Mouse (Mus musculus): ENCODE measurements around the gene Grin2b. TPM values are rescaled to one million over a fixed set of nuclear protein-coding genes. Genes with fewer than 3 reads are reported as not detected.

Grin2b gene
- total and polyA plus RNA-seq, 2 experiments: 0.01 to 0.09 TPM

DNA sequence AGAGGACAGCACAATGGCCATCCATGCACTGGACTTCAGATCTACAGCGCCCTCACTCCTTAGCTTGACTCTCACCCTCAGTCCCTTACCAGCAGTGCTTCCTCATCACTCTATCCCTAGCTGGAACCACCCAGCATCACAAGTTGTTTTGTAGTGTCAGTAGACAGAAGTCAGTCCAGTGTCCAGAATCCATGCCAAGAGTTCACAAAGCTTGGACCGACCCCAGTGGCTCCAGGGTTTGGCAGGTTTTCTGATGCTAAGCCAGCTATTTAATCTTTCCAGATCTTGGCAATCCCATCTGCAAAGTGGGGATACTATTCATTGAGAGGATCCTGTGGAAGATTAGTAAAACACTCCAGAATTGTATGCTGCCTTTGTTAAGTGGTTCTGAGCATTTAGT is 355.9 kb downstream of the Grin2b start:
- H3K4me1 ChIP-seq (ENCODE audit: control insufficient read depth, insufficient read depth, low read length): 0 out of 2 replicates have a peak, but pooled peaks cover 2% of the 10 kb centered on the region
- no peak overlapping the region for H3K4me3 ChIP-seq (ENCODE audit: insufficient read depth, low read depth, low read length)
- no peak overlapping the region for H3K27ac ChIP-seq (replicated peaks; ENCODE audit: insufficient read depth, low read depth, low read length)
- no peaks in the 10 kb centered on the region for H3K79me2 ChIP-seq (ENCODE audit: control insufficient read depth, insufficient read depth, low read length)
- TF ChIP-seq CTCF (IDR thresholded peaks at IDR 0.05; ENCODE audit: low read depth, low read length) (no peak), POLR2A (IDR thresholded peaks at IDR 0.05; ENCODE audit: extremely low read depth, insufficient read depth, low read length) (no peak)
- WGBS: 54% methylated on average over 2 of the region's 2 CpGs
- no peaks in the 10 kb centered on the region for H3K36me3 ChIP-seq (ENCODE audit: control insufficient read depth, insufficient read depth, low read length)
- no peaks in the 10 kb centered on the region for H3K27me3 ChIP-seq (ENCODE audit: control insufficient read depth, insufficient read depth, low read length)
- H3K9ac ChIP-seq (ENCODE audit: low read depth, low read length): no peak overlapping the region
- no peak for DNase-seq (ENCODE audit: extremely low read depth, low read depth, low spot score)

DNA sequence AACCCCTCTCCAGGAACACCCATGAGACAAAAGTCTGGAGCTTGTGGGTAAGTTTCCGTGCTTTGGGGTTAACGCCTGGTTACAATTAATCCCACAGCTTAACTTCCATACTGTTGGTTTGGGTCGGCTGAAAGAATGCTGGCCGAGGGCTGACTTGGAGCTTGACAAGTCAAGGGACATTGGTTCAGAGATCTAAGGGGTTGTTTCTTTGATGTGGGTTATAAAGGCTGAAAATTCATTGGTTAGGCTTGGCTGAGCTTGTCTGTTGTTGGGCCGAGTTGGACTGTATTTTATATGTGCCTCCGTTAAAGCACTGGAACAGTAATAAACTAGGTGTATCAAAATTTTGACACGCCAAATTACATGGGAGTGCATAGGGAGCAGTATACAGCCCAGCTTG is 359.6 kb downstream of the Grin2b start:
- Histone ChIP-seq H3K36me3 (ENCODE audit: control insufficient read depth, insufficient read depth, low read length) (no peaks in the 10 kb centered on the region), H3K79me2 (ENCODE audit: control insufficient read depth, insufficient read depth, low read length) (no peaks in the 10 kb centered on the region), H3K27ac (replicated peaks; ENCODE audit: insufficient read depth, low read depth, low read length) (no peak overlapping the region), H3K4me3 (ENCODE audit: insufficient read depth, low read depth, low read length) (no peak overlapping the region), H3K27me3 (ENCODE audit: control insufficient read depth, insufficient read depth, low read length) (no peaks in the 10 kb centered on the region), H3K9ac (ENCODE audit: low read depth, low read length) (no peak overlapping the region), H3K4me1 (ENCODE audit: control insufficient read depth, insufficient read depth, low read length) (0 out of 2 replicates have a peak, but pooled peaks cover 2% of the 10 kb centered on the region)
- whole genome bisulfite sequencing: 88% methylated on average over 7 of the region's 7 CpGs
- TF ChIP-seq CTCF (IDR thresholded peaks at IDR 0.05; ENCODE audit: low read depth, low read length) (no peak), POLR2A (IDR thresholded peaks at IDR 0.05; ENCODE audit: extremely low read depth, insufficient read depth, low read length) (no peak)
- DNase-seq (ENCODE audit: extremely low read depth, low read depth, low spot score): no peak

DNA sequence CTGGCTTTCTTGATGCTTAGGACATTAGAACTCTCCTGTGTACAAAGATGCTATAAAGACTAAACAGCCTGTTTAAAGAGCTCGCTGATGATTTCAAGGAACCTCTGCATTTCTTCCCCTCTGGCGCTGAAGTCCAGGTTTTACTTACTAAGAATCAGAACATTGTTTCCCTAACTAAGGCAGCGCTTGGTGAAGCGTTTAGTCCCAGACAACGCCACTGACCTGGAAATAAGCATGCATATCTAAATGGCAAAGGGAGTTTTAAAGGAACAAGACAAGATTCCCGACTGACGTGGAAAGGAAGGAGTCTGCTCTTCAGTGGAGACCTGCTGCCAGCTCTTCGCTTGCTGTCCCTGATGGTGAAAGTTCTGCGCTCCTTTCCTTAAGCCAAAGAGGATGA is 367.9 kb downstream of the Grin2b start:
- no peak overlapping the region for H3K9ac ChIP-seq (ENCODE audit: low read depth, low read length)
- no peak for TF ChIP-seq CTCF (IDR thresholded peaks at IDR 0.05; ENCODE audit: low read depth, low read length)
- TF ChIP-seq POLR2A (IDR thresholded peaks at IDR 0.05; ENCODE audit: extremely low read depth, insufficient read depth, low read length): no peak
- no peak for DNase-seq (ENCODE audit: extremely low read depth, low read depth, low spot score)
- no peaks in the 10 kb centered on the region for H3K4me1 ChIP-seq (ENCODE audit: control insufficient read depth, insufficient read depth, low read length)
- H3K27ac ChIP-seq (replicated peaks; ENCODE audit: insufficient read depth, low read depth, low read length): no peak overlapping the region
- H3K36me3 ChIP-seq (ENCODE audit: control insufficient read depth, insufficient read depth, low read length): no peaks in the 10 kb centered on the region
- 89% methylated on average over 9 of the region's 9 CpGs for WGBS
- H3K27me3 ChIP-seq (ENCODE audit: control insufficient read depth, insufficient read depth, low read length): no peaks in the 10 kb centered on the region
- H3K4me3 ChIP-seq (ENCODE audit: insufficient read depth, low read depth, low read length): no peak overlapping the region
- H3K79me2 ChIP-seq (ENCODE audit: control insufficient read depth, insufficient read depth, low read length): no peaks in the 10 kb centered on the region

DNA sequence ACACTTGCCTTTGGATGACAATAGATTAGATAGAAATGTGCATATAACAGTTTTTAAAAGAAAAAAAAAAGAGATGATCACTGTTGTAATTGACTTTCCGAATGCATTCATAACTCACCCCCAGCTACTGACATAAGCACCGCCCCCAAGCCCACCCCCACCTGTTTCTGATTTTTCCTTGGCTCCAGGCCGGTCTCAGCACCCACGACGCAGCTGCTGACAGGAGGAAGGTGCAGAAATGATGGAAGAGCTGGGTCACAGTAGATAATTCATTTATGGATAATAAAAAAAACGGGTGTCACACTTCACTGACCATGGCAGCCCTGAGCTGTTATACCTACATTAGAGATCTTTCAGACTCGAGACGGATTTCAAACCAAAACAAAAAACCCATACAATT is 373.4 kb downstream of the Grin2b start:
- no peak overlapping the region for H3K4me3 ChIP-seq (ENCODE audit: insufficient read depth, low read depth, low read length)
- no peaks in the 10 kb centered on the region for H3K36me3 ChIP-seq (ENCODE audit: control insufficient read depth, insufficient read depth, low read length)
- 86% methylated on average over 8 of the region's 8 CpGs for WGBS
- no peak overlapping the region for H3K27ac ChIP-seq (replicated peaks; ENCODE audit: insufficient read depth, low read depth, low read length)
- H3K9ac ChIP-seq (ENCODE audit: low read depth, low read length): no peak overlapping the region
- no peaks in the 10 kb centered on the region for H3K79me2 ChIP-seq (ENCODE audit: control insufficient read depth, insufficient read depth, low read length)
- DNase-seq (ENCODE audit: extremely low read depth, low read depth, low spot score): no peak
- TF ChIP-seq POLR2A (IDR thresholded peaks at IDR 0.05; ENCODE audit: extremely low read depth, insufficient read depth, low read length) (no peak), CTCF (IDR thresholded peaks at IDR 0.05; ENCODE audit: low read depth, low read length) (no peak)
- H3K27me3 ChIP-seq (ENCODE audit: control insufficient read depth, insufficient read depth, low read length): no peaks in the 10 kb centered on the region
- H3K4me1 ChIP-seq (ENCODE audit: control insufficient read depth, insufficient read depth, low read length): no peaks in the 10 kb centered on the region

DNA sequence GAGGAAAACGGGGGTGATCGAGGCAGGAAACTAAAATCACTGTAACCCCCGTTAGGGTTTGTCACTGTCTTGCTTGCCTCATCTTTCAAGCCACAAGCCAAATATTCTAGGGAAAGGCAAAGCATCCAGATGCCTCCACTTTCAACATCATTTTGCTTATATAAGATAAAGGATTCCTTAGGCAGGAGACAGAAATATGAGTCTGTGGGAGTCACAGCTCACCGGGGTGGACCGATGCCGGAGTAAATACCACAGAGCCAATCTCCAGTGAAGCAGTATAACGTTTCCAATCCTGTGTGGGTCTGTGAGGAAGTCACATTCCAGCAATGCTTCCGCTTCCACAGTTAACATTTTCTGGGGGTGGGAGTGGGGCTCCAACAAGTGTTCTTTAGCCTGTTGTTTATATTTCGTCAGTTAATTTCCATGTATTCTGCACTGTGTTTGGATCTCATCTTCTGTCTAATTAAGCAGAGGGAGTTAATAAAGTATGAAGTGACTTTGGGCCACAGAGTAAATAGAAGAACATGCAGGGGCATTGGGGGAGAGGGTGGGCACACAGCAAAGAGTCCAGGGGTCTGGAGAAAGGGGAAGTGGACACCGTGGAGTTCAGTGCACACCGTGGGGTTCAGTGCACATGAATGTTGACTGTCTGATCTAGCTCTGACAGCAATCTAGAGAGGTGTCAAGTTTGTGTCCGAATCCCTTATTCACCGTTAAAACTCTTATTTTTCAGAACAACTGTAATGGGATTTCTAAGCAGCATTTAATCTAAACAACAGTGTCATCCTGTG is 374.9 kb downstream of the Grin2b start:
- H3K27me3 ChIP-seq (ENCODE audit: control insufficient read depth, insufficient read depth, low read length): no peaks in the 10 kb centered on the region
- no peak for TF ChIP-seq POLR2A (IDR thresholded peaks at IDR 0.05; ENCODE audit: extremely low read depth, insufficient read depth, low read length)
- TF ChIP-seq CTCF (IDR thresholded peaks at IDR 0.05; ENCODE audit: low read depth, low read length): no peak
- no peaks in the 10 kb centered on the region for H3K4me1 ChIP-seq (ENCODE audit: control insufficient read depth, insufficient read depth, low read length)
- H3K79me2 ChIP-seq (ENCODE audit: control insufficient read depth, insufficient read depth, low read length): no peaks in the 10 kb centered on the region
- no peak overlapping the region for H3K4me3 ChIP-seq (ENCODE audit: insufficient read depth, low read depth, low read length)
- no peaks in the 10 kb centered on the region for H3K36me3 ChIP-seq (ENCODE audit: control insufficient read depth, insufficient read depth, low read length)
- WGBS: 75% methylated on average over 13 of the region's 13 CpGs
- DNase-seq (ENCODE audit: extremely low read depth, low read depth, low spot score): no peak
- no peak overlapping the region for H3K27ac ChIP-seq (replicated peaks; ENCODE audit: insufficient read depth, low read depth, low read length)
- H3K9ac ChIP-seq (ENCODE audit: low read depth, low read length): no peak overlapping the region

DNA sequence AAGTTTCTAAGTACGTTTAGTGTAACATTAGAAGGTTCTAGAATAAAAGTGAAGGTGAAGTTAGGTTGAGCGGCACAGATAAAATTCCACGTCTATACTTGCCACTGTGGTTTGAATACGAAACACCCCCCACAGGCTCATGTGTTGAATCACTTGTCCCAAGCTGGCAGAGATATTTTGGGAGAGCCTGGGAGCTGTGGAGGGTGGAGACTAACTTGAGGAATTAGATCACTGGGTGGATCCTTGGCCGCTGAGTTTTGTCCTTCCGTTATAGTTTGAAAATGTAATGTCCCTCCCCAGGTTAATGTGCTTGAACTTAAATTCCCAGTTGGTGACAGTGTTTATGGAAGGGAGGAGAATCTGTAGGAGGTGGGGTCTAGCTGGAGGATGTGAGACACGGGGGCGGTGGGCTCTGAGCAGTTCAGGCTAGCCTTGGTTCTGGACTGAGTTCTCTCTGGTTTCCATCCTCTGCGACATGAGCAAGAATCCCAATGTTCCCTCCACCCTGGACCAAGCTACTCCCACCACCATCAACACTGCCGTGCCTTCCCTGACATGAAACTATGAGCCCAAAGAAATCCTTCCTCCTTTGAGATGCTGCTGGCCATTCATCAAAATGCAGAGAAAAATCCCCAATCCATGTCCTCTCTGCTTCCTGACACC is 375.8 kb downstream of the Grin2b start:
- no peaks in the 10 kb centered on the region for H3K36me3 ChIP-seq (ENCODE audit: control insufficient read depth, insufficient read depth, low read length)
- H3K9ac ChIP-seq (ENCODE audit: low read depth, low read length): no peak overlapping the region
- 87% methylated on average over 10 of the region's 10 CpGs for WGBS
- H3K4me3 ChIP-seq (ENCODE audit: insufficient read depth, low read depth, low read length): no peak overlapping the region
- no peaks in the 10 kb centered on the region for H3K79me2 ChIP-seq (ENCODE audit: control insufficient read depth, insufficient read depth, low read length)
- TF ChIP-seq CTCF (IDR thresholded peaks at IDR 0.05; ENCODE audit: low read depth, low read length): no peak
- no peak for TF ChIP-seq POLR2A (IDR thresholded peaks at IDR 0.05; ENCODE audit: extremely low read depth, insufficient read depth, low read length)
- H3K4me1 ChIP-seq (ENCODE audit: control insufficient read depth, insufficient read depth, low read length): no peaks in the 10 kb centered on the region
- no peak for DNase-seq (ENCODE audit: extremely low read depth, low read depth, low spot score)
- H3K27me3 ChIP-seq (ENCODE audit: control insufficient read depth, insufficient read depth, low read length): no peaks in the 10 kb centered on the region
- no peak overlapping the region for H3K27ac ChIP-seq (replicated peaks; ENCODE audit: insufficient read depth, low read depth, low read length)
